Mouse (Mus musculus) spleen, adult 2 months (tissue): ENCODE data around the gene Gm49340. TPM values are rescaled to one million over a fixed set of nuclear protein-coding genes. Genes with fewer than 3 reads are reported as not detected.

Experiments
- DNase-seq, 2 experiments: peaks; one replicate each; pipeline versions ENCODE4 v3.0.0 to v3.0.0-alpha.2; 2012 to 2021; ENCODE audit warnings: low spot score in 2 of 2, low read depth in 1 of 2
- H3K27ac ChIP-seq: fragments of 200-500 bp; 2 replicates; pipeline ENCODE4 v1.5.1; 2012; ENCODE audit warnings: low read length, inconsistent platforms; ENCODE audit not compliant: insufficient read depth
- H3K27me3 ChIP-seq: fragments of 200-500 bp; 2 replicates; pipeline ENCODE4 v1.6.1; 2012; ENCODE audit warnings: mild to moderate bottlenecking, moderate library complexity, low read length, inconsistent platforms; ENCODE audit not compliant: control insufficient read depth, insufficient read depth
- H3K36me3 ChIP-seq: fragments of 200-500 bp; 2 replicates; pipeline ENCODE4 v1.6.1; 2012; ENCODE audit warnings: mild to moderate bottlenecking, low read length, inconsistent platforms; ENCODE audit not compliant: control insufficient read depth, insufficient read depth
- H3K4me1 ChIP-seq: fragments of 200-500 bp; 2 replicates; pipeline ENCODE4 v1.6.1; 2011; ENCODE audit warnings: inconsistent platforms; ENCODE audit not compliant: control insufficient read depth, insufficient read depth, insufficient read length
- H3K4me3 ChIP-seq: fragments of 200-500 bp; 2 replicates; pipeline ENCODE4 v1.5.1; 2011; ENCODE audit warnings: mild to moderate bottlenecking, inconsistent platforms; ENCODE audit not compliant: insufficient read depth, insufficient read length; ENCODE audit errors: extremely low read depth
- CTCF ChIP-seq: fragments of 200-500 bp; IDR thresholded peaks from 2 replicates; pipeline ENCODE4 v1.5.1; 2011; ENCODE audit warnings: mild to moderate bottlenecking, inconsistent platforms; ENCODE audit not compliant: insufficient read depth, insufficient read length, insufficient replicate concordance; ENCODE audit errors: extremely low read depth
- POLR2A ChIP-seq: fragments of 200-500 bp; IDR thresholded peaks from 2 replicates; pipeline ENCODE4 v1.6.1; 2011; ENCODE audit warnings: low read depth, low read length, inconsistent platforms
- WGBS: fragments of 180-500 bp; shearing (Covaris S2); methylation state at CpG from one replicate; pipeline ENCODE4 v1.1.7; 2018; 5-methylcytosine and 5-hydroxymethylcytosine counted together
- polyA plus RNA-seq: library from polyadenylated mRNA; depleted of rRNA; stranded (reverse); fragments of >200 nt; gene quantifications from 2 replicates; pipeline ENCODE4 v1.2.3, GENCODE M21; 2012; rRNA removed

Gene Gm49340
- polyA plus RNA-seq, 1 experiment: not detected

- DNase-seq: no peak
- 80% methylated on average over 2 of the region's 2 CpGs for WGBS
- TF ChIP-seq CTCF (no peak), POLR2A (no peak)
- Histone ChIP-seq H3K27ac (no peak overlapping the region), H3K27me3 (no peaks in the 10 kb centered on the region), H3K4me1 (no peaks in the 10 kb centered on the region; the same call in 1 of the 2 replicates), H3K36me3 (no peaks in the 10 kb centered on the region), H3K4me3 (no peak overlapping the region)
Measured at GRCm38 (mm10) chr11:73333357-73333756, 3.8 kb downstream of the Gm49340 start.

GRCm38 (mm10) chr11:73336919-73337318 lies 7.4 kb downstream of the Gm49340 start:
- H3K27me3 ChIP-seq: no peaks in the 10 kb centered on the region
- H3K27ac ChIP-seq: no peak overlapping the region
- no peak for DNase-seq
- H3K36me3 ChIP-seq: no peaks in the 10 kb centered on the region
- 72% methylated on average over 4 of the region's 4 CpGs for WGBS
- TF ChIP-seq CTCF (no peak), POLR2A (no peak)
- no peak overlapping the region for H3K4me3 ChIP-seq
- no peaks in the 10 kb centered on the region for H3K4me1 ChIP-seq

GRCm38 (mm10) chr11:73350483-73350882 lies 20.9 kb downstream of the Gm49340 start, which contains the start of gene Olfr20:
Gene Olfr20, plus strand, starts transcription at chr11:73350783.
- no peak within 1 kb of the TSS for H3K27ac ChIP-seq
- H3K36me3 ChIP-seq: no peaks in the 10 kb centered on the region
- TF ChIP-seq CTCF: no peak
- no peak for TF ChIP-seq POLR2A
- no peak for DNase-seq
- H3K27me3 ChIP-seq: no peaks in the 10 kb centered on the region
- H3K4me1 ChIP-seq: no peaks in the 10 kb centered on the region
- no peak within 1 kb of the TSS for H3K4me3 ChIP-seq
- 47% methylated on average over 3 of the region's 3 CpGs for WGBS

GRCm38 (mm10) chr11:73370946-73371345 lies 41.4 kb downstream of the Gm49340 start, which contains the start of gene Olfr376:
Gene Olfr376, plus strand, starts transcription at chr11:73371246.
- H3K4me3 ChIP-seq: no peak within 1 kb of the TSS
- WGBS: 86% methylated on average over 2 of the region's 2 CpGs
- no peaks in the 10 kb centered on the region for H3K27me3 ChIP-seq
- H3K27ac ChIP-seq: no peak within 1 kb of the TSS
- no peaks in the 10 kb centered on the region for H3K36me3 ChIP-seq
- TF ChIP-seq CTCF: no peak
- TF ChIP-seq POLR2A: no peak
- H3K4me1 ChIP-seq: no peaks in the 10 kb centered on the region
- no peak for DNase-seq

GRCm38 (mm10) chr11:73395374-73395773 lies 65.8 kb downstream of the Gm49340 start:
- Histone ChIP-seq H3K36me3 (no peaks in the 10 kb centered on the region), H3K4me3 (no peak overlapping the region), H3K27ac (no peak overlapping the region), H3K27me3 (no peaks in the 10 kb centered on the region), H3K4me1 (no peaks in the 10 kb centered on the region)
- DNase-seq: no peak
- 75% methylated on average over 4 of the region's 4 CpGs for WGBS
- no peak for TF ChIP-seq CTCF
- no peak for TF ChIP-seq POLR2A

GRCm38 (mm10) chr11:73399514-73399913 lies 70.0 kb downstream of the Gm49340 start, which contains the start of gene Olfr1:
Gene Olfr1, minus strand, starts transcription at chr11:73399614.
- no peak for DNase-seq
- Histone ChIP-seq H3K27ac (no peak within 1 kb of the TSS), H3K4me3 (no peak within 1 kb of the TSS), H3K36me3 (no peaks in the 10 kb centered on the region), H3K27me3 (no peaks in the 10 kb centered on the region), H3K4me1 (no peaks in the 10 kb centered on the region)
- no peak for TF ChIP-seq POLR2A
- no peak for TF ChIP-seq CTCF

Other genes starting within 250 kb of the Gm49340 start
- gene Itgae, start 239.2 kb upstream of the Gm49340 start, polyA plus RNA-seq: 5.0 and 5.1 TPM in 2 replicates
- gene Haspin, start 191.4 kb upstream of the Gm49340 start, polyA plus RNA-seq: 2.2 and 2.5 TPM in 2 replicates
- gene P2rx5, start 169.3 kb upstream of the Gm49340 start, polyA plus RNA-seq: 0.22 and 0.28 TPM in 2 replicates
- 27.2 and 42.2 TPM in 2 replicates for gene Emc6, start 152.7 kb upstream of the Gm49340 start, polyA plus RNA-seq
- gene Tax1bp3, start 152.7 kb upstream of the Gm49340 start, polyA plus RNA-seq: 17.0 and 18.7 TPM in 2 replicates
- 10.7 and 11.9 TPM in 2 replicates for gene Ctns, start 130.7 kb upstream of the Gm49340 start, polyA plus RNA-seq
- gene Shpk, start 130.3 kb upstream of the Gm49340 start, polyA plus RNA-seq: 3.1 and 3.3 TPM in 2 replicates
- not detected in 2 replicates for gene Trpv1, start 95.4 kb upstream of the Gm49340 start, polyA plus RNA-seq
- 0.07 and 0.14 TPM in 2 replicates for gene Trpv3, start 62.4 kb upstream of the Gm49340 start, polyA plus RNA-seq
- 0.08 TPM in 1 of 2 replicates, not detected in the other for gene Aspa, start 145 bp upstream of the Gm49340 start, polyA plus RNA-seq
- gene Spata22, start within 50 bp of the Gm49340 start, polyA plus RNA-seq: not detected in 2 replicates
- not detected in 2 replicates for gene Olfr20, start 21.0 kb downstream of the Gm49340 start, polyA plus RNA-seq
- gene Olfr376, start 41.5 kb downstream of the Gm49340 start, polyA plus RNA-seq: not detected in 2 replicates
- gene Olfr1, start 69.9 kb downstream of the Gm49340 start, polyA plus RNA-seq: not detected in 2 replicates
- gene Olfr378, start 98.7 kb downstream of the Gm49340 start, polyA plus RNA-seq: not detected in 2 replicates
- not detected in 2 replicates for gene Olfr380, start 127.8 kb downstream of the Gm49340 start, polyA plus RNA-seq
- gene Olfr381, start 161.9 kb downstream of the Gm49340 start, polyA plus RNA-seq: not detected in 2 replicates
- not detected in 2 replicates for gene Olfr382, start 187.5 kb downstream of the Gm49340 start, polyA plus RNA-seq